Mouse (Mus musculus) lung, embryonic 14.5 days (tissue): Measurements from ENCODE around the gene Trp53. TPM values are rescaled to one million over a fixed set of nuclear protein-coding genes. Genes with fewer than 3 reads are reported as not detected.

Source experiments
- ATAC-seq: fragments of 200-750 bp; cut with Nextera tagmentation; 2 replicates; pipeline ENCODE4 v1.8.0; 2017; ENCODE audit warnings: mild to moderate bottlenecking, moderate TSS enrichment, moderate library complexity; ENCODE audit not compliant: insufficient read depth
- DNase-seq: peaks from one replicate; pipeline ENCODE4 v3.0.0-alpha.2; 2015
- H3K27ac ChIP-seq: fragments of 300-500 bp; sonication (generic); 2 replicates; pipeline ENCODE4 v1.5.1; 2014; ENCODE audit warnings: low read depth, mild to moderate bottlenecking, moderate library complexity
- H3K27me3 ChIP-seq: fragments of 300-500 bp; sonication (generic); 2 replicates; pipeline ENCODE4 v1.6.1; 2014; ENCODE audit warnings: low read length, control low read depth; ENCODE audit not compliant: insufficient read depth
- H3K36me3 ChIP-seq: fragments of 300-500 bp; sonication (generic); 2 replicates; pipeline ENCODE4 v1.6.1; 2014; ENCODE audit warnings: control low read depth; ENCODE audit not compliant: insufficient read depth
- H3K4me1 ChIP-seq: fragments of 300-500 bp; sonication (generic); 2 replicates; pipeline ENCODE4 v1.6.1; 2014; ENCODE audit warnings: antibody characterized with exemption, control low read depth; ENCODE audit not compliant: insufficient read depth
- H3K4me2 ChIP-seq: fragments of 300-500 bp; sonication (generic); 2 replicates; pipeline ENCODE4 v1.6.1; 2014; ENCODE audit warnings: mild to moderate bottlenecking
- H3K4me3 ChIP-seq: fragments of 300-500 bp; sonication (generic); 2 replicates; pipeline ENCODE4 v1.5.1; 2014; ENCODE audit warnings: low read depth, low read length
- H3K9ac ChIP-seq: fragments of 300-500 bp; sonication (generic); 2 replicates; pipeline ENCODE4 v1.6.1; 2014
- H3K9me3 ChIP-seq: fragments of 300-500 bp; sonication (generic); 2 replicates; pipeline ENCODE4 v1.6.1; 2016; ENCODE audit warnings: low read depth, low read length, control low read depth
- CTCF ChIP-seq: IDR thresholded peaks from 2 replicates; pipeline ENCODE4 v1.5.1; 2016; ENCODE audit warnings: antibody characterized with exemption, low read depth
- WGBS: fragments of 180-500 bp; shearing (Covaris S2); extraction: QIAGEN DNeasy Blood & Tissue Kit; methylation state at CpG from one replicate; pipeline ENCODE4 v1.1.7; 2014; 5-methylcytosine and 5-hydroxymethylcytosine counted together
- polyA plus RNA-seq: library from polyadenylated mRNA; unstranded; fragments of >200 nt; fragmentation: Nextera tagmentation; extraction: Ambion mirVana; gene quantifications from 2 replicates; pipeline ENCODE4 v1.2.1, GENCODE M21; 2014

Trp53 gene
- polyA plus RNA-seq, 1 experiment from 2014 or later = 202 TPM

GRCm38 (mm10) chr11:69600098-69600497 is 19.9 kb downstream of the Trp53 start:
- ATAC-seq = peak; percentile 76
- Histone ChIP-seq H3K9ac (peak overlapping the region; percentile 3; the same call in 1 of the 2 replicates), H3K9me3 (no peaks in the 10 kb centered on the region), H3K4me2 (peak overlapping the region; percentile 45), H3K4me3 (no peak overlapping the region), H3K4me1 (peaks cover 33% of the 10 kb centered on the region), H3K27ac (peak overlapping the region; percentile 86), H3K36me3 (no peaks in the 10 kb centered on the region; the same call in 1 of the 2 replicates), H3K27me3 (peaks cover 10% of the 10 kb centered on the region; the same call in 1 of the 2 replicates)
- TF ChIP-seq CTCF = no peak
- WGBS = 5% methylated on average over 6 of the region's 6 CpGs
- peak; percentile 91 for DNase-seq

- Histone ChIP-seq H3K27me3 (peaks cover 14% of the 10 kb centered on the region; the same call in 1 of the 2 replicates), H3K4me1 (peaks cover 33% of the 10 kb centered on the region), H3K9me3 (no peaks in the 10 kb centered on the region), H3K36me3 (no peaks in the 10 kb centered on the region), H3K4me3 (no peak overlapping the region), H3K9ac (no peak overlapping the region), H3K4me2 (0 out of 2 replicates have a peak overlapping the region, but pooled peaks have one; percentile 10), H3K27ac (0 out of 2 replicates have a peak overlapping the region, but pooled peaks have one; percentile 10)
- DNase-seq (peak; percentile 68), ATAC-seq (no peak)
- TF ChIP-seq CTCF = no peak
- 46% methylated on average over 3 of the region's 3 CpGs for WGBS
Measured at GRCm38 (mm10) chr11:69601768-69602167, 21.6 kb downstream of the Trp53 start.

GRCm38 (mm10) chr11:69603516-69603915 is 23.4 kb downstream of the Trp53 start:
- H3K4me2 ChIP-seq = peak overlapping the region; percentile 100
- DNase-seq = no peak
- H3K27ac ChIP-seq = no peak overlapping the region
- no peak overlapping the region for H3K9ac ChIP-seq
- TF ChIP-seq CTCF = no peak
- no peak for ATAC-seq
- H3K27me3 ChIP-seq = peaks cover 14% of the 10 kb centered on the region; the same call in 1 of the 2 replicates
- no peak overlapping the region for H3K4me3 ChIP-seq
- no peaks in the 10 kb centered on the region for H3K9me3 ChIP-seq
- WGBS = 72% methylated on average over 8 of the region's 8 CpGs
- peaks cover 33% of the 10 kb centered on the region for H3K4me1 ChIP-seq
- H3K36me3 ChIP-seq = no peaks in the 10 kb centered on the region

- Histone ChIP-seq H3K27me3 (peaks cover 14% of the 10 kb centered on the region; the same call in 1 of the 2 replicates), H3K9me3 (no peaks in the 10 kb centered on the region), H3K9ac (peak overlapping the region; percentile 66; the same call in 1 of the 2 replicates), H3K36me3 (no peaks in the 10 kb centered on the region), H3K27ac (no peak overlapping the region), H3K4me1 (peaks cover 32% of the 10 kb centered on the region), H3K4me3 (peak overlapping the region; percentile 59), H3K4me2 (peak overlapping the region; percentile 100)
- no peak for DNase-seq
- WGBS = 66% methylated on average over 3 of the region's 3 CpGs
- ATAC-seq = no peak
- no peak for TF ChIP-seq CTCF
Measured at GRCm38 (mm10) chr11:69604347-69604746, 24.2 kb downstream of the Trp53 start.

GRCm38 (mm10) chr11:69604795-69605664 is 24.9 kb downstream of the Trp53 start:
- H3K9me3 ChIP-seq = no peaks in the 10 kb centered on the region
- ATAC-seq (peak; percentile 47), DNase-seq (peak; percentile 46)
- H3K4me2 ChIP-seq = peak overlapping the region; percentile 100
- H3K9ac ChIP-seq = peak overlapping the region; percentile 66
- peaks cover 14% of the 10 kb centered on the region; the same call in 1 of the 2 replicates for H3K27me3 ChIP-seq
- H3K4me1 ChIP-seq = peaks cover 26% of the 10 kb centered on the region
- H3K27ac ChIP-seq = peak overlapping the region; percentile 61; the same call in 1 of the 2 replicates
- under 1% methylated on average over 73 of the region's 73 CpGs for WGBS
- peak overlapping the region; percentile 59 for H3K4me3 ChIP-seq
- no peak for TF ChIP-seq CTCF
- no peaks in the 10 kb centered on the region for H3K36me3 ChIP-seq

GRCm38 (mm10) chr11:69605726-69606490 is 25.7 kb downstream of the Trp53 start, which contains the start of gene Atp1b2:
Gene Atp1b2 (minus strand): TSS chr11:69605942.
- peak; percentile 89 for ATAC-seq
- 2% methylated on average over 32 of the region's 32 CpGs for WGBS

GRCm38 (mm10) chr11:69606491-69606795 is 26.3 kb downstream of the Trp53 start:
- H3K4me3 ChIP-seq = peak overlapping the region; percentile 59
- H3K27ac ChIP-seq = no peak overlapping the region
- no peaks in the 10 kb centered on the region for H3K9me3 ChIP-seq
- DNase-seq = no peak
- WGBS = 53% methylated on average over 2 of the region's 2 CpGs
- H3K4me1 ChIP-seq = peaks cover 16% of the 10 kb centered on the region
- no peak overlapping the region for H3K9ac ChIP-seq
- no peaks in the 10 kb centered on the region for H3K36me3 ChIP-seq
- no peak for TF ChIP-seq CTCF
- peaks cover 14% of the 10 kb centered on the region; the same call in 1 of the 2 replicates for H3K27me3 ChIP-seq
- H3K4me2 ChIP-seq = peak overlapping the region; percentile 100
- ATAC-seq = no peak

More at GRCm38 (mm10) chr11:69605726-69606490, 25.7 kb downstream of the Trp53 start, which contains the start of gene Atp1b2:
- Histone ChIP-seq H3K27ac (peak within 1 kb of the TSS; percentile 61; the same call in 1 of the 2 replicates), H3K9ac (peak within 1 kb of the TSS; percentile 66), H3K4me3 (peak within 1 kb of the TSS; percentile 59), H3K4me1 (peaks cover 17% of the 10 kb centered on the region), H3K4me2 (peak within 1 kb of the TSS; percentile 100), H3K36me3 (no peaks in the 10 kb centered on the region), H3K9me3 (no peaks in the 10 kb centered on the region), H3K27me3 (peaks cover 14% of the 10 kb centered on the region; the same call in 1 of the 2 replicates)
- DNase-seq = peak; percentile 85
- no peak for TF ChIP-seq CTCF
